Mouse (Mus musculus) spleen, postnatal 14 days (tissue): ENCODE data around the gene Clca3a2.
"Not testable (repeated sequence)": the region's sequence is repeated elsewhere in the genome, so short reads cannot be mapped to it uniquely, and the experiment has no call there.

Source experiments
- DNase-seq, 2 experiments: peaks; one replicate each; pipeline ENCODE4 v3.0.0; 2021 to 2022; ENCODE audit warnings: low spot score in 2 of 2

Clca3a2 gene

DNA sequence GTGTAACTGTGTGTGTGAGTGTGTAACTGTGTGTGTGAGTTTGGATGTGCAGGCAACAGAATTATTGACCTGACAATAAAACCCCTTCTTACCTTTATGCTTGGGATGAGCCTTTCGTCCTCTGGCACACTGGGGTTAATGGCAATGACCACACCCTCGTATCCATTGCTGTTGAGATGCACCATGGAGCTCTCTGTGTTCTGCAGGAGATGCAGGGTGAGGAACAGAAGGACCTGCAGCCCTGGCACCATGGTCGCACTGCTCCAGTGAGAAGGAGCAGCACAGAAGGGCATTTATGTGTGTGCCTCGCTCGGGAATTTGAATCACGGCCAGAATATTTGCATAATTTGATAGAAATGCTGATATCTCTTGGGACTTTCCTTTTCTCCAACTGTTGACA is at the start of gene Clca3a2:
Clca3a2 (minus strand) TSS at position 276 of the 400 bp plus-strand sequence.
- DNase-seq = not testable (repeated sequence)

DNA sequence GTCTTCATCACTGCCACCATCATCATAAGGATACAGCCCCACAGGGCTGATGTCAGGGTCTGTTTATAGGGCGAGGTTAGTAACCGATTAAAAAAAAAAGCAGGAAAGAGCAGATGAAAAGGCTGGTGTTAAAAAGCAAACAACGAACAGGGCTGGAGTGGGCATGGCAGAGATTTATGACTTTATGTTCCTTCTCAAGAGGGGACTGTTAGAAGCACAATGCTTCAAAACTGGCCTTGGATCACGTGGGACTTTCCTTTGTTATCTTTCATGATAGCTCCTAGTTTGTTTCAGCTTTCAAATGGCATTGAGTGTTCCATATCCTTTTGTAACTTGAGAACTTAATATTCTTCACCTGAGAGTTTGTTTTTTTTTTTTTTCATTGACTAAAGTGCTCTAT is 30.3 kb upstream of the Clca3a2 start:
- no peak for DNase-seq

DNA sequence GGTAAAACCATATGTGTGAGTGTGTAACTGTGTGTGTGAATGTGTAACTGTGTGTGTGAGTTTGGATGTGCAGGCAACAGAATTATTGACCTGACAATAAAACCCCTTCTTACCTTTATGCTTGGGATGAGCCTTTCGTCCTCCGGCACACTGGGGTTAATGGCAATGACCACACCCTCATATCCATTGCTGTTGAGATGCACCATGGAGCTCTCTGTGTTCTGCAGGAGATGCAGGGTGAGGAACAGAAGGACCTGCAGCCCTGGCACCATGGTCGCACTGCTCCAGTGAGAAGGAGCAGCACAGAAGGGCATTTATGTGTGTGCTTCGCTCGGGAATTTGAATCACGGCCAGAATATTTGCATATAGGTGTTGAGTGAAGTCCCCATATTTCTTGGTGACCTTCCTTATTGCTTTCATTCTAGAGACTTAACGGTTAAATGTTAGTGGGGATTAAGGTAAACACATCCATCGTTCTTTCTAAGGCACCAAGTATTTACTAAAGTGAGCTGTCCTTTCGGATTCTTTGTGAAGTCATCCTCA is 29.8 kb upstream of the Clca3a2 start, which contains the start of gene Clca3b:
Clca3b (minus strand) TSS at position 344 of the 543 bp plus-strand sequence.
- not testable (repeated sequence) for DNase-seq

DNA sequence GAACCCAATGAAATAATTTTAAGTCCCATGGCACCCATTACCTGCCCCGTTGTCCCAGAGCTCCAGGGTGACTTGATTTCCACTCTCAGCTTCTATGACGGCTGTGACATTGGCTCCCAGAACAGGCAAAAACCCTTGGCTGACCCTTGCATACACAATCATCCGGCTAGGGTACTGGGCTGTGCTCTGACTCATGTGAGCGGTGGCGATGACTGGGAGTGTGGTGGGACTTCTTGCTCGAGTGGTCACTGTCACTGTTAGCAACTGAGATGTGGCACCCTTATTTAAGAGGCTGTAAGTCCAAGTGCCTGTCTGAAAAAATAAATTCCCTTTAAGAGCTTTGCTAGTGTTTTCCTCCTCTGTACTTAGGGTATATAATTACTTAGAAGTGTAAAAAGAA is 8.0 kb upstream of the Clca3a2 start:
- no peak for DNase-seq

DNA sequence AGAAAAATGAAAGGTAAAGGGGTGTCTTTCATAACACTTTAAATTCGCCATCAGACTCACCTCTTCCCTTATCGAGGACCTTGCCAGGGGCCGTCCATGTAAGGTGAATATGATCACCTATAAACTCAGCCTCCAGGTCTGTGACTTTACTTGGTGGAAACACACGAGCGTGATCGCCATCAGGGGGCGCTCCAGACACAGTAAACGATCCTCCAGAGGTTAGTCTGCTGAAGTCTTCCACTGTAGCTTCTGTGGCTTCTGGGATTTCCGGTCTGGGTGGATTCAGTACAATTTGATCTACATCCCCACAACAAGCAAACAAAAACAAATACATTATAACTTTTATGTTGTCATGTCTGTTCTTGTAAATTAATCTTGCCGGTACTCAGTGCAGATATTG is 5.9 kb upstream of the Clca3a2 start:
- peak; percentile 18 to 38 for DNase-seq

DNA sequence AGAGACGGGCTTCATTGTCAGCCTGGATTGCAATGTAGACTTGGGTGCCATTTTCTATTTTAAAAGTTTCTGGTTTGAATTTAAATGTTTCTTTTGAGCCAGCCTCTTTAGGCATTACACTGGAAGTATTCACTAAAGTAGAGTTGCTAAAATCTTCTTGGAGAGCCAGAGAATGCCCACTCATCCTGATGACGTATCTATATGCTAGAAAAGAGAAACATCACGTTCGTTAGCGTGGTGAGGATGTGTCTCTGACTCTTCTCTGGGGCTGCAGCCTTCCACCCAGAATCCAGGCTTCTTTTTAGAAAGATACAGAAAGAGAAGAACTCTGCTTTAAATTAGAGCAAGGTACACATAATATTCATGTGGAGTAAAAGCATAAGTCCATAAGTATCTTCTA is 4.0 kb upstream of the Clca3a2 start:
- DNase-seq = no peak

DNA sequence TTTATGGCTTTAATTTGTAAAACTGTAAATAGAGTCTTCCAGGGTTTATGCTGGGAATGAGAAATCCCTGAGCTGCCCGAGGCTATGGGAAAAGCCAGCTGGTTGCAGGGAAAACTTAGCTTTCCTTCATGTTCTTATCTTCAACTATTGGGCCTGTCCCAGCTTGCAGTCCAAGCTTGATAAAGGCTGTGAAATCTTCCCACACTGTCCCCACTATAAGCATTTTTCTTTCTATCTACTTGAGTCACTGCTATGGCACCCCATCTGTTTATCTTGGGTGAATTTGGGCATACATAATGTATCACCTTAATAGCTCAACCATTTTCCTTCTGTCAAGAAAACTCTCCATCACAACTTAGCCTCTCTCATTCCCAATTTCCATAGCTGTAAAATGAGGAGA is 1.3 kb upstream of the Clca3a2 start:
- no peak for DNase-seq

DNA sequence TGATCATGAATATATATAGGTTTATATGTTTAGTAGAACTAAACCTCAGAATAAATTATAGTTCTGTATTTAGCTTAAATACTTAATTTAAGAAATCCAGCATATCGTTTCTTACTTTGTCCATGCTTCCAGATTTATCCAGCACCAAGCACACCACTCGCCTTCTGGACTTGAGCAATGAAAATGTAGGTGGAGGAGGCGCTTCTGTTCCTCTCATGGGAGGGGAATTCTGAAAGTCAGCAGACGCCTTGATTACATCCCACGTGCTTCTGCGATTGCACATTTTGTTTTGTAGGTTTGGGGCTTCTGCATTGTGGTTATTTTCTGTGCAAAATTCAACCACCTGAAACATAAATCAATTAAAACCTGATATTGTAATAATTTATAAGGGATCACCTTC is 6.0 kb downstream of the Clca3a2 start:
- DNase-seq = not testable (repeated sequence)

DNA sequence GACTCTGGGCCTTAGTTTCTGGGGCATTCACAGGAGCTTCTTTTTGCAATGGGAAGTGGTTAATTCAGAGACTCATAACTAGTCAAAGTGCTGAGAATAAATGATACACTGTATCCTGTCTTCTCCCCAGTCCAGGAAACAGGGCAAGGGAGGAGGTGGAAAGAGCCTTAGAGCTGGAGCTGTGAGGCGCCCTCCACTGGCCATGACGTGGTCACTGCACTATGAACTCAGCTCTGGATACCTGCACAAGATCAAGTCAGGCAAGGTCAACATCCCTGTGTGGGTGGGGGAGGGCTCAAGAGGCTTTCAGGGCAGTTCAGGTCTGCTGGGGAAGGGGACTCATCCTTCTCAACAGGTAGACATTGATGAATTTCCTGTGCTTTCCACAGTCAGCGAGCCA is 7.5 kb downstream of the Clca3a2 start:
- no peak for DNase-seq

DNA sequence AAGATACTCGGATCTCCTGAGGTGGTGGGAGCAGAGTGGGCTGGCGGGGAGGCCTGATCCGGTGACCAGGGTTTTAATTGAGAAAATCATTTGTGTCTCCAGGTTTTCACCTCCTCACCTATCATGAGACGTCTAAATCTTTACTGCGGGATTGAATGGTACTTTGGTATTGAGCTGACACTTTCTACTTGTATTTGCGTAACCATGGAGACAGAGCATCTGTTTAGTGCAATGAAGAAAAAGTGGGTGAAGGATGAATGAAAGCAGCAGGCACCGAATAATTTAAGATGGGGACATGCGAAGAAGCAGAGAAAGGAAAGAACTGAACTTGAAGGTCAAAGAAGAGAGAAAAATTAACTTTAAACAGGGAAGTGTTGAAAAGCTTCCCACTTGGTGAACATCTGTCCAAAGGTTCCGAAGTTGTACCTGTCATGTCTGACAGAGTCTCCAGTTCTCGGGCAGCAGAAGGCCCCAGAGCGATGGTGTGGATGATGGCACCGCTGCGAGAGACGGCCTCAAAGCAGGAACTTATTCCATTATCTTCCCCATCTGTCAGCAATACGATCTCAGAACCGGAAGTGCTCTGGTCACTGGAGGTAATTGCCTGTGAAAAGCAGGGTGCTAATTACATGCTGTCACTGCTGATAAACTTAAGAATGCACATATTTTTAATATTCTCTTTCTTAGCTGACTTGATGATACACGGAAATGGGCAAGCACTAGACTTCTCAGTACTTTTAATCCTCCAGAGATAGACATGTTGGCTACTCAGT is 11.0 kb downstream of the Clca3a2 start:
- DNase-seq = not testable (repeated sequence)

DNA sequence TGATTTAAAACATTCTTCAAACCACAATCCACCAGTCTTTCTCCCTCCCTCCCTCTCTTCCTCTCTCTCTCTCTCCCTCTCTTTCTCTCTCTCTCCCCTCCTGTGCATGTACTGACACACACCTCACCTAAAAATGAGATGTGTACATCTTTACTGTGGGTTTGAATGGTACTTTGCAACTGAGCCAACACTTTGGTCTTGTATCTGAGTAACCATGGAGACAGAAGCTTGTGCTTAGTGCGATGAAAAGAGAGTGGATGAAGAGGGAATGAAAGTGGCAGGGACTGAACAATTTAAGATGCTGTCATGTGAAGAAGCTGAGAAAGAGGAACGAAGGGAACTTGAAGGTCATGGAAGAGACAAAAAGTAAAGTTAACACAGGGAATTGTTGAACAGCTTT is 12.7 kb downstream of the Clca3a2 start:
- not testable (repeated sequence) for DNase-seq

DNA sequence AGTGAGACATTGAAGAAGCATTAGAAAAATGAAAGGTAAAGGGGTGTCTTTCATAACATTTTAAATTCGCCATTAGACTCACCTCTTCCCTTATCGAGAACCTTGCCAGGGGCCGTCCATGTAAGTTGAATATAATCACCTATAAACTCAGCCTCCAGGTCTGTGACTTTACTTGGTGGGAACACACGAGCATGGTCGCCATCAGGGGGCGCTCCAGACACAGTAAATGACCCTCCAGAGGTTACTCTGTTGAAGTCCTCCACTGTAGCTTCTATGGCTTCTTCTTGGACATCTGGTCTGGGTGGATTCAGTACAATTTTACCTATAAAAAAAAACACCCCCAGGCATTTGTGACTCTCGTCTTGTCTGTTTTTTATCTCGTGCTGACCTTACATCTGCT is 17.4 kb downstream of the Clca3a2 start:
- DNase-seq = no peak

DNA sequence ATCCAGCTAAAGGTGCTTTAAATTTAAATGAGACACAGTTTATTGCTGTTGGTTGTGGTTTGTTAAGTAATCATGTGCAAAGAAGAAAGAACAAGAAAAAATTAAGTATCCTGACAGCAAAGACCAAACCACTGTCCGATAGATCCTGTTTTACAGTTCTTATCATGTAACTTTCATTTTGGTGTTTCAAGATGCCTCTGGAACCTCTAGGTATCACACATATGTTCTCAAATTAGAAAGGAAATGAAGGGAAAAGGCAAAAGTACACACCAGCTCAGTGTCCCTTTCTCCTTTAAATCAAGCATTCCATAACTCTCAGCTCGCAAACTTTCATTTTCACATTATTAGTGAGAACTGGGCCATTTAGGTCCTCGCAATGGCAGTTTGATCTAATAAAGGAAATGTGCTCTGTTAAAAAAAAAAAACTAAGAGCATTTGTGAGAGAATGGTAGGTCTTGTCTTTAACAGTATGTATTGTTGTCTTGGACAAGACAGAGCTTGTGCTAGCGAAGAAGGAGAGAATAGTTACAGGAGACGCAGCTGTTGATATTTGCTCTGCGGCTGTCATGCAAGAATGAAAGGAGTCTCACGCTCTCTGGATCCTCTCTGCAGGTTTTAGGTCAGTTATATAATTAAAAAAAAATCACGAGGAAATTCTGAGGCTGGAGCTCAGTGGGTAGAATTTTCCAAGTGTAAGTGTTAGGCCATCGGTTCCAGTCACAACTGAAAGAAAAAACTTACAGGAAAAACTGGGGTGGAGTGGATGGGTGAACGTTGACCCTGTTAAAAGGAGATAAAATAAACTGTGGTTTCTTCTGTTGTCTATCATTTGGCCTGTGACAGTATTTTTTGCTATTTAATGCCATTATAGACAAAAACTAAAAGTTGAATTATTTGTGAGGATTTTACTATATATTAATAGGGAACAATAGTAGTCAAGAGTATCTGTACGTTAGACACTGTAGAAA is 33.8 kb downstream of the Clca3a2 start:
- DNase-seq = no peak

DNA sequence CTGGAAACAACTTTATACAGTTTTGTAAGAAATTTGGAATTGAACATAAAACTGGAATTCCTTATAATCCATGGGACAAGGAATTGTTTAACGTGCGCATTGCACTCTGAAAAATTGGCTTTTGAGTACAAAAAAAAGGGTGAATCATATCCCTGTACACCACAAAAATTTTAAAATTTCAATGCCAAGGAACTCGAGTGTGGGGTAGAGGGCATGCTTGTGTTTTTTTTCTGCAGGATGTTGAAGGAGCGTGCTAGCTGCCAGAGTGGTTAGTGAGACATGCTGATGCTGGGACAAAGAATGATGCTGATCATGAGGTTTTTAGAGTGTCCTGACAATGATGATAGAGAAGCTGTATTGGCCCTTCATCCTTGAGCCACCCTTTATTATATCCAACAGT is 54.1 kb downstream of the Clca3a2 start:
- no peak for DNase-seq

DNA sequence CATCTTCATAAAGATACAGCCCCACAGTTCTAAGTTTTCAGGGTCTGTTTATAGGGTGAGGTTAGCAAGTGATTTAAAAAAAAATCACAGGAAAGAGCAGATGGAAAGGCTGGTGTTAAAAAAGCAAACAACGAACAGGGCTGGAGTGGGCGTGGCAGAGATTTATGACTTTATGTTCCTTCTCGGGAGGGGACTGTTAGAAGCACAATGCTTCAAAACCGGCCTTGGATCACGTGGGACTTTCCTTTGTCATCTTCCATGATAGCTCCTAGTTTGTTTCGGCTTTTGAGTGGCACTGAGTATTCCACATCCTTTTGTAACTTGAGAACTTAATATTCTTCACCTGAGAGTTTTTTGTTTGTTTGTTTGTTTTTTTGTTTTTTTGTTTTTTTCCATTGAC is 57.8 kb downstream of the Clca3a2 start:
- no peak for DNase-seq

DNA sequence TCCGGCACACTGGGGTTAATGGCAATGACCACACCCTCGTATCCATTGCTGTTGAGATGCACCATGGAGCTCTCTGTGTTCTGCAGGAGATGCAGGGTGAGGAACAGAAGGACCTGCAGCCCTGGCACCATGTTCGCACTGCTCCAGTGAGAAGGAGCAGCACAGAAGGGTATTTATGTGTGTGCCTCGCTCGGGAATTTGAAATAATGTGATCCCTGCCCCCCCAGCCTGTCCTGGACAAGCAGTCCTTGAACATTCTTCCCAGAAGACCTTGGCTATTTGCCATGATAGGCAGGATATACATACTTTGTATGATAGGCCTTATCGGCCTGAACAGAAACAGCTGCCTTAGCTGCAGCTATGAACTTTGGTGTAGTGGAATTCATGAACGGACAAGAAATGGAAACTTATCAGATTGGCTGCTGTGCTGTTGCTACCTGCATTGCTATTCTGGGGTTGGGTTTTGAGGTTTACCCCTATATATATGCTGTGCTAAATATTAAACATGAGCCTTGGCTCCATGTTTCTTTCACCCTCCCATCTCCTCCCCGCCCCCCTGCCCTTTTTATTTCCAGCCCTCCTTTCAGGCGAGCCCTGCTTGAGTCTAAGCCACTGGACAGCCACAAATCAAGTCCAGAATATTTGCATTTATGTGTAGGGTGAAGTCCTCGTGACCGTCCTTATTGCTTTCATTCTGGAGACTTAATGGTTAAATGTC is 58.5 kb downstream of the Clca3a2 start, which contains the start of gene Clca3a1:
Clca3a1 (minus strand) TSS at position 386 of the 718 bp plus-strand sequence.
- no peak for DNase-seq

DNA sequence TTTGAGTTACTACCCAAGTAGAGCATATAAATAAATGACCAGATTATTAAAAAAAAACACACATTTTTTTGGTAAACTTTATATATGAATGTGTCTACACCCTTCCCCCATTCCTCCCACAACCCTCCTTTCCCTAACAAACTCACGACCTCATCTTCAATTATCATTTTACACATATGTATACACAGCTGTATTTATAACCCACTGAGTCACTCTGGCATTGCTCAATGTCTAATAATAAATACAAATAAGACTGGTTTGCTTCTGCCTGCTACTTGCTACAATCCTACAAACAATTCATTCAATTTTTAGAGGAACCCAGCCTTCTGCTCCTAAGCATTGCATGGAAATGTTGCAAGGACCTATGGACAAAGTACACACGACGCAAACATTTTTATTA is 59.6 kb downstream of the Clca3a2 start:
- no peak for DNase-seq

DNA sequence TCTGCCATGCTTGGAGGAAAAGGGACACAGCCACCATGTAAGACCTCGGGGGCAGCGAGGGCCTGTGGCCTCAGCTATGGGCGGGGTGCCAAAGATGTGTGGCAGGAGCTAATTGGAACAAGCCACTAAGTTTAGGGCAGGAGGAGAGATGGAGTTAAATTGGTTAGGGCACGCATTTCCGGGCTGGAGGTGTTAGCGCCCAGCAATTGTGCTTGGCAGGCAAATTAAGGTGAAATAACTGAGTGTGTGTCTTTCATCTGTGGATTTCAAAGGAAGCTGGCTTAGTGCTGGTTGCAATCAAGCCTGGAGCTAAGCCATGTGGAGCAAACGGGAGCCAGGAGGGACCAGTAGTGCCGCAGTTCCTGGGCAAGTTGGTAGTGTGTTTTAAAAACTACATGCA is 63.2 kb downstream of the Clca3a2 start:
- DNase-seq = not testable (repeated sequence)

DNA sequence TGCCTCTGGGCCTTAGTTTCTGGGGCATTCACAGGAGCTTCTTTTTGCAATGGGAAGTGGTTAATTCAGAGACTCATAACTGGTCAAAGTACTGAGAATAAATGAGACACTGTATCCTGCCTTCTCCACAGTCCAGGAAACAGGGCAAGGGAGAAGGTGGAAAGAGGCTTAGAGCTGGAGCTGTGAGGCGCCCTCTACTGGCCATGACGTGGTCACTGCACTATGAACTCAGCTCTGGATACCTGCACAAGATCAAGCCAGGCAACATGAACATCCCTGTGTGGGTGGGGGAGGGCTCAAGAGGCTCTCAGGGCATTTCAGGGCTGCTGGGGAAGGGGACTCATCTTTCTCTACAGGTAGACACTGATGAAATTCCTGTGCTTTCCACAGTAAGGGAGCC is 66.2 kb downstream of the Clca3a2 start:
- no peak for DNase-seq

DNA sequence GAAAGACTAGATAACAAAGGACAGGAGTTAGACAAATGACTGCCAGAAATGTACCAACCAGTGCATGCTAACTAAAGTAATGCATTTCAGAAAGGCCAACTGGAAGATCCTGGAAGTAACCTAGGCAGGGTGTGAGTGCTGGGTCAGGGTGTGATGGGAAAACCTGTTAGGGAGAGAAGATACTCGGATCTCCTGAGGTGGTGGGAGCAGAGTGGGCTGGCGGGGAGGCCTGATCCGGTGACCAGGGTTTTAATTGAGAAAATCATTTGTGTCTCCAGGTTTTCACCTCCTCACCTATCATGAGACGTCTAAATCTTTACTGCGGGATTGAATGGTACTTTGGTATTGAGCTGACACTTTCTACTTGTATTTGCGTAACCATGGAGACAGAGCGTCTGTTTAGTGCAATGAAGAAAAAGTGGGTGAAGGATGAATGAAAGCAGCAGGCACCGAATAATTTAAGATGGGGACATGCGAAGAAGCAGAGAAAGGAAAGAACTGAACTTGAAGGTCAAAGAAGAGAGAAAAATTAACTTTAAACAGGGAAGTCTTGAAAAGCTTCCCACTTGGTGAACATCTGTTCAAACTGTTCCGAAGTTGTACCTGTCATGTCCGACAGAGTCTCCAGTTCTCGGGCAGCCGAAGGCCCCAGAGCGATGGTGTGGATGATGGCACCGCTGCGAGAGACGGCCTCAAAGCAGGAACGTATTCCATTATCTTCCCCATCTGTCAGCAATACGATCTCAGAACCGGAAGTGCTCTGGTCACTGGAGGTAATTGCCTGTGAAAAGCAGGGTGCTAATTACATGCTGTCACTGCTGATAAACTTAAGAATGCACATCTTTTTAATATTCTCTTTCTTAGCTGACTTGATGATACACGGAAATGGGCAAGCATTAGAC is 70.0 kb downstream of the Clca3a2 start:
- not testable (repeated sequence) for DNase-seq

DNA sequence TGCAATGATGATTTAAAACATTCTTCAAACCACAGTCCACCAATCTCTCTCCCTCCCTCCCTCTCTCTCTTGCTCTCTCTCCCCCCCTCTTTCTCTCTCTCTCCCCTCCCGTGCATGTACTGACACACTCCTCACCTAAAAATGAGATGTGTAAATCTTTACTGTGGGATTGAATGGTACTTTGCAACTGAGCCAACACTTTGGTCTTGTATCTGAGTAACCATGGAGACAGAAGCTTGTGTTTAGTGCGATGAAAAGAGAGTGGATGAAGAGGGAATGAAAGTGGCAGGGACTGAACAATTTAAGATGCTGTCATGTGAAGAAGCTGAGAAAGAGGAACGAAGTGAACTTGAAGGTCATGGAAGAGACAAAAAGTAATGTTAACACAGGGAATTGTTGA is 71.6 kb downstream of the Clca3a2 start:
- not testable (repeated sequence) for DNase-seq
